Mouse (Mus musculus) forebrain, embryonic 14.5 days (tissue): ENCODE data around the gene Gatc. TPM values are rescaled to one million over a fixed set of nuclear protein-coding genes. Genes with fewer than 3 reads are reported as not detected.

Source experiments
- ATAC-seq: fragments of 200-750 bp; cut with Nextera tagmentation; 2 replicates; pipeline ENCODE4 v1.8.0; 2017; ENCODE audit warnings: mild to moderate bottlenecking, moderate library complexity
- DNase-seq: peaks from one replicate; pipeline ENCODE4 v3.0.0-alpha.2; 2015; ENCODE audit warnings: low spot score
- H3K27ac ChIP-seq: fragments of 300-500 bp; sonication (generic); 2 replicates; pipeline ENCODE4 v1.5.1; 2014; ENCODE audit warnings: low read depth, mild to moderate bottlenecking, control low read depth, low read length, moderate library complexity
- H3K27me3 ChIP-seq: fragments of 300-500 bp; sonication (generic); replicated peaks from 2 replicates; pipeline ENCODE4 v1.6.1; 2014; ENCODE audit warnings: low read length, control low read depth, mixed read lengths; ENCODE audit not compliant: control insufficient read depth, insufficient read depth
- H3K36me3 ChIP-seq: fragments of 300-500 bp; sonication (generic); 2 replicates; pipeline ENCODE4 v1.6.1; 2014; ENCODE audit warnings: low read length, control low read depth; ENCODE audit not compliant: control insufficient read depth, insufficient read depth
- H3K4me1 ChIP-seq: fragments of 300-500 bp; sonication (generic); 2 replicates; pipeline ENCODE4 v1.6.1; 2014; ENCODE audit warnings: antibody characterized with exemption, low read length, control low read depth; ENCODE audit not compliant: control insufficient read depth, insufficient read depth
- H3K4me2 ChIP-seq: fragments of 300-500 bp; sonication (generic); 2 replicates; pipeline ENCODE4 v1.6.1; 2014; ENCODE audit warnings: mild to moderate bottlenecking, control low read depth, low read length
- H3K4me3 ChIP-seq: fragments of 300-500 bp; sonication (generic); 2 replicates; pipeline ENCODE4 v1.5.1; 2014; ENCODE audit warnings: low read depth, low read length, control low read depth
- H3K9ac ChIP-seq: fragments of 300-500 bp; sonication (generic); 2 replicates; pipeline ENCODE4 v1.6.1; 2014; ENCODE audit warnings: mild to moderate bottlenecking, low read length, control low read depth, moderate library complexity
- H3K9me3 ChIP-seq: fragments of 300-500 bp; sonication (generic); replicated peaks from 2 replicates; pipeline ENCODE4 v1.6.1; 2016; ENCODE audit warnings: low read length, control low read depth, mixed read lengths; ENCODE audit not compliant: control insufficient read depth
- WGBS: fragments of 180-500 bp; shearing (Covaris S2); extraction: QIAGEN DNeasy Blood & Tissue Kit; methylation state at CpG from one replicate; pipeline ENCODE4 v1.1.7; 2014; 5-methylcytosine and 5-hydroxymethylcytosine counted together
- polyA plus RNA-seq: library from polyadenylated mRNA; unstranded; fragments of >200 nt; fragmentation: Nextera tagmentation; extraction: Ambion mirVana; gene quantifications from 2 replicates; pipeline ENCODE4 v1.2.1, GENCODE M21; 2014

The Gatc gene
- polyA plus RNA-seq, 1 experiment from 2014 or later, result 30.1 TPM

DNA sequence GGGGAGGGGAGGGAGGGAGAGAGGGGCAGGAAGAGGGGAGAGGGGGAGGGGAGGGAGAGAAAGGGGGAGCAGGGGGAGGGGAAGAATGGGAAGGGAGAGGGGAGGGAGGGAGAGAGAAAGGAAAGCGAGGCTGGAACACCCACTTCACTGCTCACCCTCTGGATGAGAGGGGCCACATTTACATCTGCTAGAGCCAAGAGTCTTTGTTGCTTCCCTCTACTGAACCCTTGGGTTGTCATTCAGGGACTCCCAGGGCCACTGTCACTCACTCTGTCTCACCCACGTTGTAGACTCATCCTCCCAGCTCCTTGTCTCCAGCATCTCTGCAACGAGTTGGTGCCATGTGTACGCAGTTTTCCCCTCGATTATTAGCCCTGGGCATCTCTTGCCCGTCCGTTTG lies 21.2 kb upstream of the Gatc start:
- no peak overlapping the region for H3K27ac ChIP-seq
- H3K9ac ChIP-seq, result no peak overlapping the region
- no peak for DNase-seq
- no peaks in the 10 kb centered on the region for H3K27me3 ChIP-seq
- no peaks in the 10 kb centered on the region for H3K4me1 ChIP-seq
- H3K36me3 ChIP-seq, result no peaks in the 10 kb centered on the region
- WGBS, result 43% methylated on average over 7 of the region's 7 CpGs
- H3K9me3 ChIP-seq, result no peaks in the 10 kb centered on the region
- no peak for ATAC-seq
- H3K4me3 ChIP-seq, result no peak overlapping the region
- H3K4me2 ChIP-seq, result no peak overlapping the region

- Histone ChIP-seq H3K4me3 (no peak overlapping the region), H3K27me3 (no peaks in the 10 kb centered on the region), H3K4me2 (no peak overlapping the region), H3K9me3 (no peaks in the 10 kb centered on the region), H3K4me1 (no peaks in the 10 kb centered on the region), H3K36me3 (no peaks in the 10 kb centered on the region), H3K27ac (no peak overlapping the region; the same call in 1 of the 2 replicates), H3K9ac (no peak overlapping the region)
- ATAC-seq (no peak), DNase-seq (no peak)
- 67% methylated on average over 5 of the region's 5 CpGs for WGBS
Measured at GRCm38 (mm10) chr5:115359851-115360372, 18.9 kb upstream of the Gatc start.

DNA sequence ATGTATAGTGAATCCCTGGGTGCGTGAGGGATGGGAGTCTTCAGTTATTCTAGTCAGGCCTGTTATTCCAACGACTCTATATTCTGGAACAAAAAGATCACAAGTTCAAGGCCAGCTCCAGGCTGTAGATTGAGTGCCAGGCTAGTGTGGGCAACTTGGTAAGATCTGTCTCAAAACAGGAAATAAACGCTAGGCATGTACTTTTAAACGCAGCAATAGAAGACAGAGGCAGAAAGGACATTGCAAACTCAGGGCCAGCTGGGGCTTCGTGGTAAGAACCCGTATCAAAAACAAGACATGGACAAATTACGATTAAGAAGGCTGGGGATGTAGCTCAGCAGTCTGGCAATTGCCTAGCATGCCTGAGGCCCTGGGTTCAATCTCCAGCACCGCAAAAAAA lies 18.5 kb upstream of the Gatc start:
- WGBS, result 87% methylated on average over 8 of the region's 8 CpGs
- ATAC-seq (no peak), DNase-seq (no peak)
- no peaks in the 10 kb centered on the region for H3K36me3 ChIP-seq
- no peak overlapping the region for H3K4me2 ChIP-seq
- H3K4me3 ChIP-seq, result no peak overlapping the region
- H3K27ac ChIP-seq, result no peak overlapping the region
- H3K9me3 ChIP-seq, result no peaks in the 10 kb centered on the region
- no peaks in the 10 kb centered on the region for H3K27me3 ChIP-seq
- H3K9ac ChIP-seq, result no peak overlapping the region
- H3K4me1 ChIP-seq, result no peaks in the 10 kb centered on the region

DNA sequence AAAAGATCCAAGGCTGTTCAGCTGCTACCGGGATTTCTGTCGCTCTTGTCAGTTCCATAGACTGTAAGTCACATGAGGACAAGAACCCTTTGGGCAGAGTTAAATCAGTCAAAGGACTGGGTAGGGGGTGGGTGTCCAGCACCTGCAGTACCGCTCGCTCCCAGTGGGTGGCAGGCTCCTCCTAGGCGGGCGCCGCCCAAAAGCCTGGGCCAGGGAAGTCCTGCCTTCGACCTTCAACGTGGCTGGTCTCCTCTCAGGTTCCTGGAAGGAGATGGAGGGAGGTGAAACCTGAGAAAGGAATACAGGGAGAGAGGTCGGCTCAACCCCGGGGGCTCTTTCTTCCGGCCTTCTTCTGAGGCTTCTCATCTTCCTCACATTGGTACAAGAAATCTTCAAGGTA lies 17.9 kb upstream of the Gatc start:
- Histone ChIP-seq H3K4me2 (no peak overlapping the region), H3K27me3 (no peaks in the 10 kb centered on the region), H3K9me3 (no peaks in the 10 kb centered on the region), H3K4me1 (no peaks in the 10 kb centered on the region), H3K9ac (no peak overlapping the region), H3K27ac (no peak overlapping the region), H3K36me3 (no peaks in the 10 kb centered on the region), H3K4me3 (no peak overlapping the region)
- ATAC-seq (peak; percentile 77), DNase-seq (peak; percentile 80)
- WGBS, result 6% methylated on average over 12 of the region's 12 CpGs

DNA sequence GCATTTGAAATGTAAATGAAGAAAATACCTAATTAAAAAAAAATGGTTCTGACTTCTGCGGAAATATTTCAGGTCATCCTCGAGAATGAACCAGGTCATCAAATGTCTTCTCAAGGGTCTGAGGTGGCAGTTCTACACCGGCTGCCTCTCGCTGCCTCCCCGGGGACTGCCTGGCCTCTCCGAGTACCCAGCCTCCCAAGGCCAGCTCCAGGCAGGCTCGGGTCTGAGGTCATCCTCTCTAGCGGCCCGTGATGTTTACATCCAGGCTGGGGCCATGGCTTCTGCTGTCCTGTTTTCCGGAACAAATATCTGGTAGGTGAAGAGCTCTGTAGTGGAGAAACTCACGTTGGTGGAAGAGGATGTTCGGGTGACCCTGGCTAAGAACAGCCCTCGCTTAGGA lies 14.1 kb upstream of the Gatc start:
- no peak overlapping the region for H3K27ac ChIP-seq
- H3K27me3 ChIP-seq, result no peaks in the 10 kb centered on the region
- 0 out of 2 replicates have a peak, but pooled peaks cover 2% of the 10 kb centered on the region for H3K9me3 ChIP-seq
- H3K4me1 ChIP-seq, result no peaks in the 10 kb centered on the region
- WGBS, result 76% methylated on average over 13 of the region's 13 CpGs
- ATAC-seq, result no peak
- no peaks in the 10 kb centered on the region for H3K36me3 ChIP-seq
- DNase-seq, result no peak
- H3K4me3 ChIP-seq, result no peak overlapping the region
- no peak overlapping the region for H3K9ac ChIP-seq
- no peak overlapping the region for H3K4me2 ChIP-seq

- 0 out of 2 replicates have a peak, but pooled peaks cover 2% of the 10 kb centered on the region for H3K9me3 ChIP-seq
- H3K27ac ChIP-seq, result no peak overlapping the region
- peaks cover 2% of the 10 kb centered on the region for H3K36me3 ChIP-seq
- no peak for DNase-seq
- no peak overlapping the region for H3K4me2 ChIP-seq
- no peak overlapping the region for H3K9ac ChIP-seq
- H3K4me1 ChIP-seq, result peaks cover 12% of the 10 kb centered on the region
- WGBS, result 83% methylated on average over 5 of the region's 5 CpGs
- ATAC-seq, result no peak
- H3K4me3 ChIP-seq, result no peak overlapping the region
- H3K27me3 ChIP-seq, result no peaks in the 10 kb centered on the region
Measured at GRCm38 (mm10) chr5:115351348-115351747, 10.4 kb upstream of the Gatc start.

DNA sequence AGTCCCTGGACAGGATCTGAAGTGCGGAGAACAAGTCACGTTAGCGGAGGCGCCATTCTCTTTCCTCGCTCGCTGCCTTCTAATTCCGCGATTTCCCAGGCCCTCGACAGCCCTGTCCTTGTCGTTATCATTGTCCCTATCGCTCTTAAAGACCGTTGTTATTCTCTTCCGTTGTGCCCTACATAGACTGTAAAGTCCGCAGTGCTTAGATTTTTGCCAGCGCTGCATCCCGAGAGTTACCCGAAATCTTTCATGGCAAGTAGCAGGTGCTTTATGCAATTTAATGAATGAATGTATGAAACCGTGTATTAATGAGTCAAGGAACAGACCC lies 8.2 kb upstream of the Gatc start:
- Histone ChIP-seq H3K27me3 (no peaks in the 10 kb centered on the region), H3K4me3 (peak overlapping the region; percentile 93), H3K4me2 (peak overlapping the region; percentile 98), H3K4me1 (peaks cover 12% of the 10 kb centered on the region), H3K36me3 (peaks cover 24% of the 10 kb centered on the region), H3K9me3 (0 out of 2 replicates have a peak, but pooled peaks cover 2% of the 10 kb centered on the region), H3K9ac (peak overlapping the region; percentile 86), H3K27ac (peak overlapping the region; percentile 85)
- DNase-seq (no peak), ATAC-seq (peak; percentile 58)
- 1% methylated on average over 18 of the region's 18 CpGs for WGBS

- peak within 1 kb of the TSS; percentile 98 for H3K4me2 ChIP-seq
- peaks cover 12% of the 10 kb centered on the region for H3K4me1 ChIP-seq
- WGBS, result under 1% methylated on average over 65 of the region's 74 CpGs
- DNase-seq (peak; percentile 99), ATAC-seq (peak; percentile 96)
- H3K36me3 ChIP-seq, result peaks cover 29% of the 10 kb centered on the region
- H3K9ac ChIP-seq, result peak within 1 kb of the TSS; percentile 86
- 0 out of 2 replicates have a peak, but pooled peaks cover 2% of the 10 kb centered on the region for H3K9me3 ChIP-seq
- peak within 1 kb of the TSS; percentile 85 for H3K27ac ChIP-seq
- H3K4me3 ChIP-seq, result peak within 1 kb of the TSS; percentile 93
- H3K27me3 ChIP-seq, result no peaks in the 10 kb centered on the region
Measured at GRCm38 (mm10) chr5:115348546-115349224, 7.7 kb upstream of the Gatc start, which contains the start of gene Cox6a1. Gene Cox6a1 (minus strand): TSS chr5:115348981.

DNA sequence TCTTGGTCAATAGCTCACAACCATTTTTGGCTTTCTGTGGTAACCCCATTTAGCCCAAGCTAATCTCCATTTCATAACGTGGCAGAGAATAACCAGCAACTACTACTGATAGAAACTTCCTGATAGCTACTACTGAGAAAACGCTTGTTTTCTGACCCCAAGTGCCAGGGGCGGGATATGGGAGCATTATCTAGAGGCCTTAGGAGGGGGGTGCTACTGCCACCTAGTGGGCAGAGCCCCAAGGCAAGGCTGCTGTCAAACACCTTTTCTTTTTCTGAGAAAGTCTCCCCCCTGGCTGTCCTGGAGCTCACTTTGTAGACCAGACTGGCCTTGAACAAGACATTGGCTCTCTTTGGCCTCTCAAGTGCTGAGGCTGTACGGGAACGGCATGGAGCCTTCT lies 6.6 kb upstream of the Gatc start:
- peak overlapping the region; percentile 98 for H3K4me2 ChIP-seq
- peak; percentile 86 for DNase-seq
- H3K4me1 ChIP-seq, result peaks cover 12% of the 10 kb centered on the region
- H3K27ac ChIP-seq, result no peak overlapping the region
- peak overlapping the region; percentile 93 for H3K4me3 ChIP-seq
- peak; percentile 30; the same call in 1 of the 2 replicates for ATAC-seq
- peaks cover 40% of the 10 kb centered on the region for H3K36me3 ChIP-seq
- 1% methylated on average over 5 of the region's 5 CpGs for WGBS
- no peaks in the 10 kb centered on the region for H3K27me3 ChIP-seq
- 0 out of 2 replicates have a peak, but pooled peaks cover 2% of the 10 kb centered on the region for H3K9me3 ChIP-seq
- peak overlapping the region; percentile 86; the same call in 1 of the 2 replicates for H3K9ac ChIP-seq
